Mouse (Mus musculus) CH12.LX (cell line): ENCODE data around the gene Cuedc1.

Experiments used
- CTCF ChIP-seq, 2 experiments: IDR thresholded peaks in 1 of 2; conservative IDR thresholded peaks in 1 of 2; 2 replicates each; pipeline ENCODE4 v1.5.1; 2011 to 2012; ENCODE audit warnings: low read depth in 2 of 2, low read length in 2 of 2, improper control_type of control experiment in 1 of 2, inconsistent platforms in 1 of 2, mild to moderate bottlenecking in 1 of 2, moderate library complexity in 1 of 2
- E2F4 ChIP-seq: IDR thresholded peaks from 2 replicates; pipeline ENCODE4 v1.6.1; 2011; ENCODE audit warnings: low read depth, low read length, improper control_type of control experiment; ENCODE audit not compliant: insufficient replicate concordance
- ELF1 ChIP-seq: IDR thresholded peaks from 2 replicates; pipeline ENCODE4 v1.6.1; 2014; ENCODE audit warnings: low read depth, mild to moderate bottlenecking, inconsistent platforms, low read length, improper control_type of control experiment
- EP300 ChIP-seq: IDR thresholded peaks from 2 replicates; pipeline ENCODE4 v1.6.1; 2011; ENCODE audit warnings: low read length, improper control_type of control experiment
- ETS1 ChIP-seq: conservative IDR thresholded peaks from 2 replicates; pipeline ENCODE4 v1.6.1; 2012; ENCODE audit warnings: low read depth, mild to moderate bottlenecking, inconsistent platforms, low read length, improper control_type of control experiment, moderate library complexity
- MAZ ChIP-seq: IDR thresholded peaks from 2 replicates; pipeline ENCODE4 v1.6.1; 2012; ENCODE audit warnings: low read depth, mild to moderate bottlenecking, inconsistent platforms, low read length, improper control_type of control experiment, moderate library complexity
- POLR2A ChIP-seq: IDR thresholded peaks from 2 replicates; pipeline ENCODE4 v1.6.1; 2011; ENCODE audit warnings: low read depth, mild to moderate bottlenecking, improper control_type of control experiment, low read length
- RCOR1 ChIP-seq: conservative IDR thresholded peaks from 2 replicates; pipeline ENCODE4 v1.6.1; 2012; ENCODE audit warnings: low read depth, mild to moderate bottlenecking, inconsistent platforms, low read length, improper control_type of control experiment
- UBTF ChIP-seq: IDR thresholded peaks from 2 replicates; pipeline ENCODE4 v1.6.1; 2012; ENCODE audit warnings: low read depth, mild to moderate bottlenecking, inconsistent platforms, low read length, improper control_type of control experiment, moderate library complexity
- USF1 ChIP-seq: IDR thresholded peaks from 2 replicates; pipeline ENCODE4 v1.6.1; 2014; ENCODE audit warnings: low read depth, mild to moderate bottlenecking, inconsistent platforms, low read length, improper control_type of control experiment
- ZMIZ1 ChIP-seq: IDR thresholded peaks from 2 replicates; pipeline ENCODE4 v1.6.1; 2012; ENCODE audit warnings: low read depth, mild to moderate bottlenecking, inconsistent platforms, low read length, improper control_type of control experiment

- TF ChIP-seq USF1: no peak
- TF ChIP-seq CTCF (conservative IDR thresholded peaks at IDR 0.05 in 1 of 2, IDR thresholded peaks at IDR 0.05 in 1 of 2; ENCODE audit: low read depth in 2 of 2, low read length in 2 of 2): no peak
- no peak for TF ChIP-seq ELF1
- TF ChIP-seq MAZ: no peak
- no peak for TF ChIP-seq RCOR1
- TF ChIP-seq ZMIZ1: no peak
- no peak for TF ChIP-seq POLR2A
- no peak for TF ChIP-seq E2F4
- no peak for TF ChIP-seq UBTF
- TF ChIP-seq EP300: no peak
- TF ChIP-seq ETS1: no peak
Observed at GRCm38 (mm10) chr11:88142362-88142761, 44.5 kb downstream of the Cuedc1 start.
